Mouse (Mus musculus): Measurements from ENCODE around the gene Rab3d.

- peak; percentile 51; the same call in 1 of the 2 replicates for TF ChIP-seq EP300 (IDR thresholded peaks at IDR 0.05; ENCODE audit: low read depth)
- TF ChIP-seq CTCF (IDR thresholded peaks at IDR 0.05; ENCODE audit: low read depth), result no peak
Measured at GRCm38 (mm10) chr9:21963417-21963816, 45.4 kb upstream of the Rab3d start, which contains the start of gene Epor.
